In genomic region chr13:49651781-49652351, GRCm38 (mm10) we compare ENCODE assay signal across 8 mouse cellular contexts. TPM values are rescaled to one million over a fixed set of nuclear protein-coding genes. Genes with fewer than 3 reads are reported as not detected.
DNase-seq lines count a peak whose midpoint lies in the region; ATAC-seq and TF ChIP-seq lines count a peak whose summit lies in the region.

No protein-coding gene starts in this region.

- TF ChIP-seq RAD21 in MEL (IDR thresholded peaks at IDR 0.05; ENCODE audit: low read depth, low read length) = no peak

- no peak for DNase-seq in heart, postnatal 0 days (ENCODE audit: low spot score)
- DNase-seq in heart, postnatal 36 days = no peak
- DNase-seq in MEL (ENCODE audit: low read depth, low spot score) = peak; percentile 23
- DNase-seq in urinary bladder, adult 2 months (ENCODE audit: low spot score) = no peak

- WGBS in heart, postnatal 0 days = 2% methylated on average over 4 of the region's 4 CpGs
- 5% methylated on average over 4 of the region's 4 CpGs for WGBS in hindbrain, embryonic 12.5 days
- 5% methylated on average over 4 of the region's 4 CpGs for WGBS in midbrain, embryonic 13.5 days

- H3K36me3 ChIP-seq in heart, postnatal 0 days (replicated peaks; ENCODE audit: control insufficient read depth, insufficient read depth, low read length) = peaks cover 11% of the 10 kb centered on the region; the same call in 1 of the 2 replicates
- H3K36me3 ChIP-seq in MEL (ENCODE audit: control insufficient read depth in 1 of 2, insufficient read depth in 2 of 2, low read length in 2 of 2) = peaks cover 6 to 12% of the 10 kb centered on the region in 2 experiments
- H3K36me3 ChIP-seq in hindbrain, embryonic 12.5 days = peaks cover 2% of the 10 kb centered on the region; the same call in 1 of the 2 replicates
- H3K36me3 ChIP-seq in midbrain, embryonic 13.5 days = peaks cover 2% of the 10 kb centered on the region; the same call in 1 of the 2 replicates

- H3K4me2 ChIP-seq in heart, postnatal 0 days (ENCODE audit: low read depth, low read length) = peak overlapping the region; percentile 98
- H3K4me2 ChIP-seq in hindbrain, embryonic 12.5 days (replicated peaks) = peak overlapping the region; percentile 81
- peak overlapping the region; percentile 87 for H3K4me2 ChIP-seq in midbrain, embryonic 13.5 days (replicated peaks)

- peaks cover 17% of the 10 kb centered on the region for H3K79me2 ChIP-seq in MEL (ENCODE audit: control insufficient read depth, insufficient read depth, low read length, poor library complexity)

- peak overlapping the region; percentile 69 for H3K4me3 ChIP-seq in heart, postnatal 0 days (ENCODE audit: low read depth, low read length)
- H3K4me3 ChIP-seq in MEL (ENCODE audit: control insufficient read depth in 1 of 2, insufficient read depth in 1 of 2, low read depth in 2 of 2, low read length in 2 of 2) = peak overlapping the region; percentile 89 to 98
- H3K4me3 ChIP-seq in hindbrain, embryonic 12.5 days = peak overlapping the region; percentile 61
- peak overlapping the region; percentile 69 for H3K4me3 ChIP-seq in midbrain, embryonic 13.5 days (replicated peaks)

- peak overlapping the region; percentile 44 for H3K9ac ChIP-seq in heart, postnatal 0 days (replicated peaks; ENCODE audit: low read depth, low read length)
- peak overlapping the region; percentile 92 for H3K9ac ChIP-seq in MEL (ENCODE audit: control insufficient read depth, low read depth, low read length, poor library complexity, severe bottlenecking)
- H3K9ac ChIP-seq in hindbrain, embryonic 12.5 days = peak overlapping the region; percentile 54
- peak overlapping the region; percentile 40; the same call in 1 of the 2 replicates for H3K9ac ChIP-seq in midbrain, embryonic 13.5 days (replicated peaks)

- no peak overlapping the region for H3K27ac ChIP-seq in heart, postnatal 0 days (ENCODE audit: low read depth)
- H3K27ac ChIP-seq in MEL (ENCODE audit: control insufficient read depth, low read depth, low read length) = no peak overlapping the region
- no peak overlapping the region for H3K27ac ChIP-seq in hindbrain, embryonic 12.5 days
- H3K27ac ChIP-seq in midbrain, embryonic 13.5 days = no peak overlapping the region

- H3K9me3 ChIP-seq in heart, postnatal 0 days (replicated peaks; ENCODE audit: control insufficient read depth, low read length) = no peaks in the 10 kb centered on the region
- no peaks in the 10 kb centered on the region for H3K9me3 ChIP-seq in MEL (replicated peaks; ENCODE audit: insufficient read depth, low read length)
- no peaks in the 10 kb centered on the region for H3K9me3 ChIP-seq in hindbrain, embryonic 12.5 days (replicated peaks)
- H3K9me3 ChIP-seq in midbrain, embryonic 13.5 days = no peaks in the 10 kb centered on the region

- no peaks in the 10 kb centered on the region for H3K27me3 ChIP-seq in heart, postnatal 0 days (ENCODE audit: control insufficient read depth, insufficient read depth, low read length)
- H3K27me3 ChIP-seq in MEL (ENCODE audit: control insufficient read depth in 1 of 2, insufficient read depth in 2 of 2, low read length in 2 of 2) = no peaks in the 10 kb centered on the region
- H3K27me3 ChIP-seq in hindbrain, embryonic 12.5 days = no peaks in the 10 kb centered on the region
- H3K27me3 ChIP-seq in midbrain, embryonic 13.5 days = no peaks in the 10 kb centered on the region

- no peak for TF ChIP-seq CTCF in heart, postnatal 0 days (IDR thresholded peaks at IDR 0.05; ENCODE audit: low read depth)
- TF ChIP-seq CTCF in MEL (IDR thresholded peaks at IDR 0.05 in 2 of 3, conservative IDR thresholded peaks at IDR 0.05 in 1 of 3; ENCODE audit: control insufficient read depth in 1 of 3, insufficient read depth in 1 of 3, low read depth in 2 of 3, low read length in 3 of 3, poor library complexity in 1 of 3, severe bottlenecking in 1 of 3) = no peak

- peaks cover 14% of the 10 kb centered on the region for H3K4me1 ChIP-seq in heart, postnatal 0 days (ENCODE audit: control insufficient read depth, insufficient read depth)
- H3K4me1 ChIP-seq in MEL (ENCODE audit: control insufficient read depth in 1 of 2, insufficient read depth in 2 of 2, low read length in 2 of 2) = peaks cover 4 to 5% of the 10 kb centered on the region in 2 experiments; a peak in 3 of 4 replicates
- peaks cover 19% of the 10 kb centered on the region for H3K4me1 ChIP-seq in hindbrain, embryonic 12.5 days
- H3K4me1 ChIP-seq in midbrain, embryonic 13.5 days (replicated peaks) = peaks cover 21% of the 10 kb centered on the region

- intact Hi-C loops in heart, postnatal 36 days (cut with DNase I) = loop anchor here (2.0 to 10.0 kb wide), 3 partner anchors 29 to 437 kb away; partner anchors contain the start of genes Bicd2 and Card19

- ATAC-seq in heart, postnatal 0 days (ENCODE audit: insufficient read depth, low read depth) = no peak
- ATAC-seq in hindbrain, embryonic 12.5 days (ENCODE audit: low FRiP score) = no peak
- no peak for ATAC-seq in midbrain, embryonic 13.5 days
- no peak for ATAC-seq in activated CD4-positive, CD25-positive, alpha-beta regulatory T cell, adult 4 months
- no peak for ATAC-seq in cerebellum, adult (ENCODE audit: insufficient number of reproducible peaks, low FRiP score, low TSS enrichment)

- no peak for TF ChIP-seq POLR2A in MEL (IDR thresholded peaks at IDR 0.05; ENCODE audit: control insufficient read depth in 1 of 2, insufficient read depth in 1 of 2, low read depth in 1 of 2, low read length in 2 of 2, poor library complexity in 1 of 2)

- no peak for TF ChIP-seq EP300 in heart, postnatal 0 days (IDR thresholded peaks at IDR 0.05; ENCODE audit: low read depth)
- TF ChIP-seq EP300 in MEL (IDR thresholded peaks at IDR 0.05; ENCODE audit: low read depth in 1 of 2, low read length in 2 of 2) = no peak

TF ChIP-seq in MEL, 35 proteins besides CTCF, POLR2A, EP300 and RAD21 (continues in another document):
- 0 out of 2 replicates have a peak, but pooled peaks have one; percentile 10 for TF ChIP-seq ETS1 (IDR thresholded peaks at IDR 0.05; ENCODE audit: low read depth, low read length)
- TF ChIP-seq MYC (IDR thresholded peaks at IDR 0.05; ENCODE audit: low read depth, low read length) = no peak
- no peak for TF ChIP-seq GABPA (IDR thresholded peaks at IDR 0.05; ENCODE audit: low read depth, low read length)

RNA-seq across cellular contexts. Expression of gene Cenpp, which starts 0.7 kb away (rescaled TPM):
- total RNA-seq in heart, postnatal 0 days (2014; rRNA removed; ENCODE audit: low replicate concordance) = 2.1 and 15.8 TPM in 2 replicates
- polyA plus RNA-seq in heart, postnatal 0 days (2015; fragmentation: Nextera tagmentation; extraction: Ambion mirVana) = 16.1 and 16.2 TPM in 2 replicates
- total RNA-seq in heart, postnatal 36 days (2021) = 1 to 10 TPM; 1.8 to 3.1 TPM
- 16.2 and 17.9 TPM in 2 replicates for total RNA-seq in MEL (2012; rRNA removed)
- 10 to 100 TPM in 1 of 2 experiments, not detected in 1; 13.2 TPM for polyA plus RNA-seq in MEL (2012; ENCODE audit: insufficient read depth in 1 of 2, insufficient read length in 2 of 2, low read depth in 1 of 2, low replicate concordance in 2 of 2, missing spikeins in 1 of 2)
- 19.3 and 20.6 TPM in 2 replicates for polyA plus RNA-seq in hindbrain, embryonic 12.5 days (2016; fragmentation: Nextera tagmentation; extraction: Ambion mirVana)
- polyA plus RNA-seq in midbrain, embryonic 13.5 days (2015; fragmentation: Nextera tagmentation; extraction: Ambion mirVana) = 12.7 and 13.7 TPM in 2 replicates
- polyA plus RNA-seq in urinary bladder, adult 2 months (2012; rRNA removed) = 1.1 TPM in 2 replicates
- 10 to 100 TPM in 1 of 2 experiments, 1 to 10 TPM in 1; 8.9 to 10.0 TPM for polyA plus RNA-seq in activated CD4-positive, CD25-positive, alpha-beta regulatory T cell, adult 4 months (2017; shearing (Covaris generic))

RNA-seq across cellular contexts. Expression of gene Nol8, which starts 1.0 kb away (rescaled TPM):
- 3.1 and 6.0 TPM in 2 replicates for total RNA-seq in heart, postnatal 0 days (2014; rRNA removed; ENCODE audit: low replicate concordance)
- polyA plus RNA-seq in heart, postnatal 0 days (2015; fragmentation: Nextera tagmentation; extraction: Ambion mirVana) = 10.5 and 10.9 TPM in 2 replicates
- total RNA-seq in heart, postnatal 36 days (2021) = 10 to 100 TPM; 20.6 to 21.1 TPM
- total RNA-seq in MEL (2012; rRNA removed) = 23.6 and 26.2 TPM in 2 replicates
- 100 to 1,000 TPM in 1 of 2 experiments, 10 to 100 TPM in 1; 20.1 to 484 TPM for polyA plus RNA-seq in MEL (2012; ENCODE audit: insufficient read depth in 1 of 2, insufficient read length in 2 of 2, low read depth in 1 of 2, low replicate concordance in 2 of 2, missing spikeins in 1 of 2)
- polyA plus RNA-seq in hindbrain, embryonic 12.5 days (2016; fragmentation: Nextera tagmentation; extraction: Ambion mirVana) = 23.7 and 29.4 TPM in 2 replicates
- 20.5 and 23.0 TPM in 2 replicates for polyA plus RNA-seq in midbrain, embryonic 13.5 days (2015; fragmentation: Nextera tagmentation; extraction: Ambion mirVana)
- 9.5 and 9.9 TPM in 2 replicates for polyA plus RNA-seq in urinary bladder, adult 2 months (2012; rRNA removed)
- polyA plus RNA-seq in activated CD4-positive, CD25-positive, alpha-beta regulatory T cell, adult 4 months (2017; shearing (Covaris generic)) = 10 to 100 TPM; 40.7 to 42.2 TPM

RNA-seq across cellular contexts. Expression of gene Iars, which starts 30.0 kb away (rescaled TPM):
- 27.8 and 34.2 TPM in 2 replicates for total RNA-seq in heart, postnatal 0 days (2014; rRNA removed; ENCODE audit: low replicate concordance)
- 22.1 and 24.9 TPM in 2 replicates for polyA plus RNA-seq in heart, postnatal 0 days (2015; fragmentation: Nextera tagmentation; extraction: Ambion mirVana)
- 10 to 100 TPM; 68.4 to 68.7 TPM for total RNA-seq in heart, postnatal 36 days (2021)
- total RNA-seq in MEL (2012; rRNA removed) = 86.4 and 115 TPM in 2 replicates
- polyA plus RNA-seq in MEL (2012; ENCODE audit: insufficient read depth in 1 of 2, insufficient read length in 2 of 2, low read depth in 1 of 2, low replicate concordance in 2 of 2, missing spikeins in 1 of 2) = 1,000 to 10,000 TPM in 1 of 2 experiments, 100 to 1,000 TPM in 1; 178 to 4,419 TPM
- polyA plus RNA-seq in hindbrain, embryonic 12.5 days (2016; fragmentation: Nextera tagmentation; extraction: Ambion mirVana) = 77.2 and 80.5 TPM in 2 replicates
- polyA plus RNA-seq in midbrain, embryonic 13.5 days (2015; fragmentation: Nextera tagmentation; extraction: Ambion mirVana) = 57.7 and 61.0 TPM in 2 replicates
- polyA plus RNA-seq in urinary bladder, adult 2 months (2012; rRNA removed) = 33.1 and 36.1 TPM in 2 replicates
- 10 to 100 TPM; 36.3 to 36.4 TPM for polyA plus RNA-seq in activated CD4-positive, CD25-positive, alpha-beta regulatory T cell, adult 4 months (2017; shearing (Covaris generic))

RNA-seq across cellular contexts. Expression of gene Ogn, which starts 44.0 kb away (rescaled TPM):
- 47.4 and 71.8 TPM in 2 replicates for total RNA-seq in heart, postnatal 0 days (2014; rRNA removed; ENCODE audit: low replicate concordance)
- 60.5 and 61.7 TPM in 2 replicates for polyA plus RNA-seq in heart, postnatal 0 days (2015; fragmentation: Nextera tagmentation; extraction: Ambion mirVana)
- total RNA-seq in heart, postnatal 36 days (2021) = 10 to 100 TPM; 78.1 to 94.6 TPM
- 0.04 TPM in 1 of 2 replicates, not detected in the other for total RNA-seq in MEL (2012; rRNA removed)
- under 1 TPM in 1 of 2 experiments, not detected in 1; 0.06 TPM for polyA plus RNA-seq in MEL (2012; ENCODE audit: insufficient read depth in 1 of 2, insufficient read length in 2 of 2, low read depth in 1 of 2, low replicate concordance in 2 of 2, missing spikeins in 1 of 2)
- 25.9 and 39.8 TPM in 2 replicates for polyA plus RNA-seq in hindbrain, embryonic 12.5 days (2016; fragmentation: Nextera tagmentation; extraction: Ambion mirVana)
- 6.6 and 6.7 TPM in 2 replicates for polyA plus RNA-seq in midbrain, embryonic 13.5 days (2015; fragmentation: Nextera tagmentation; extraction: Ambion mirVana)
- polyA plus RNA-seq in urinary bladder, adult 2 months (2012; rRNA removed) = 107 and 108 TPM in 2 replicates
- polyA plus RNA-seq in activated CD4-positive, CD25-positive, alpha-beta regulatory T cell, adult 4 months (2017; shearing (Covaris generic)) = under 1 TPM in 1 of 2 experiments, not detected in 1; 0.29 TPM

Comparison
In these comparisons a context has a peak if more than half of its experiments do, and no peak if none do; other contexts are left out.
1. H3K9ac ChIP-seq: peak in every context shown above with its lines; median percentile 92 in MEL; 54 in hindbrain, embryonic 12.5 days; 44 in heart, postnatal 0 days; 40 in midbrain, embryonic 13.5 days.